Mouse (Mus musculus): ENCODE data around the gene Ankrd55.

- TF ChIP-seq MYOG (IDR thresholded peaks at IDR 0.05; ENCODE audit: control insufficient read depth, extremely low read depth, insufficient read length), result no peak
- no peak for TF ChIP-seq CTCF (IDR thresholded peaks at IDR 0.05; ENCODE audit: control insufficient read depth, insufficient read depth, insufficient read length)
- TF ChIP-seq MAX (IDR thresholded peaks at IDR 0.05), result no peak
Observed at GRCm38 (mm10) chr13:112287135-112287534, 1.1 kb upstream of the Ankrd55 start.
